Mouse (Mus musculus) stomach, postnatal 0 days (tissue): ENCODE measurements around the gene Tatdn3.

ENCODE experiments used
- CTCF ChIP-seq: IDR thresholded peaks from 2 replicates; pipeline ENCODE4 v1.5.1; 2016; ENCODE audit warnings: antibody characterized with exemption, low read depth, mild to moderate bottlenecking, moderate library complexity
- EP300 ChIP-seq: optimal IDR thresholded peaks from 2 replicates; pipeline ENCODE3; 2016; ENCODE audit warnings: antibody characterized with exemption

DNA sequence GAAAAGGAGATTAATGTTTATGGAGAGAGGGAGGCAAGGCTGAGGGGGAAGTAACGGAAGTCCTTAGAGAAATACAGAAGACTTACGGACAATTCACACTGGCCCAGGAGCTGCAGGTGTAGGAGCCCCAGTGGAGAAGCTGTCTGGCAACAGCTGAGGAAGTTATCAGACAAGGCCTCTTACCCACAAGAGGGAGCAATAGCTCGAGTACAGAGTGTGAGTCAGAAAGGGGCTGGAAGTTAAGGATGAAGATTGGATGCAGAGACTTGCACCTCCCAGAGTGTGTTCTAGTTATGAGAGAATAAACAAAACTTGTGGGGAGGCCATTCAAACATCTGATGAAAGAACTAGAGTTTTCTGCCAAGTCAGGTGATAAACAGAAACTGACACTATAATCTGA, 5.3 kb downstream of the Tatdn3 start:
- TF ChIP-seq EP300, result no peak
- TF ChIP-seq CTCF, result peak; percentile 54
